Mouse (Mus musculus) CH12.LX (cell line): ENCODE results near the gene Rprd1b. TPM values are rescaled to one million over a fixed set of nuclear protein-coding genes. Genes with fewer than 3 reads are reported as not detected.

Experiments used
- DNase-seq: peaks from one replicate; pipeline ENCODE4 v3.0.0-alpha.2; 2013; ENCODE audit errors: extremely low read depth
- H3K27ac ChIP-seq: 2 replicates; pipeline ENCODE4 v1.5.1; 2012; ENCODE audit warnings: low read depth, mild to moderate bottlenecking, control low read depth, moderate library complexity; ENCODE audit not compliant: insufficient read depth
- H3K27me3 ChIP-seq: replicated peaks from 2 replicates; pipeline ENCODE3; 2012; ENCODE audit warnings: inconsistent platforms
- H3K36me3 ChIP-seq, 2 experiments: replicated peaks in 1 of 2; 2 replicates each; pipeline versions ENCODE3 to v1.6.1; 2012; ENCODE audit warnings: inconsistent platforms in 1 of 2, low read length in 1 of 2, mild to moderate bottlenecking in 1 of 2, mixed read lengths in 1 of 2, moderate library complexity in 1 of 2; ENCODE audit not compliant: control insufficient read depth in 1 of 2, insufficient read depth in 1 of 2
- H3K4me1 ChIP-seq, 2 experiments: 2 replicates each; pipeline ENCODE4 v1.6.1; 2012; ENCODE audit warnings: inconsistent platforms in 1 of 2, moderate library complexity in 1 of 2; ENCODE audit not compliant: insufficient read depth in 2 of 2, control insufficient read depth in 1 of 2
- H3K4me2 ChIP-seq: 2 replicates; pipeline ENCODE4 v1.6.1; 2012; ENCODE audit warnings: low read depth, mild to moderate bottlenecking, control low read depth; ENCODE audit not compliant: poor library complexity, insufficient read depth, severe bottlenecking
- H3K4me3 ChIP-seq, 3 experiments: fragments of 150-350 bp in 1 of 3; sonication (generic) in 1 of 3; replicated peaks in 1 of 3; 2 replicates each; pipeline versions ENCODE3 to v1.5.1; 2011 to 2012; ENCODE audit warnings: low read depth in 2 of 3, low read length in 2 of 3, mild to moderate bottlenecking in 2 of 3, moderate library complexity in 2 of 3, control low read depth in 1 of 3, improper control_type of control experiment in 1 of 3, inconsistent platforms in 1 of 3, mixed read lengths in 1 of 3; ENCODE audit not compliant: poor library complexity in 1 of 3
- H3K79me2 ChIP-seq: replicated peaks from 2 replicates; pipeline ENCODE4 v1.6.1; 2012; ENCODE audit warnings: mild to moderate bottlenecking, moderate library complexity; ENCODE audit not compliant: control insufficient read depth, poor library complexity, insufficient read depth, severe bottlenecking; ENCODE audit errors: extremely low read depth
- H3K9ac ChIP-seq: 2 replicates; pipeline ENCODE4 v1.6.1; 2012; ENCODE audit warnings: low read depth, mild to moderate bottlenecking, control low read depth, moderate library complexity; ENCODE audit not compliant: insufficient read depth
- H3K9me3 ChIP-seq: replicated peaks from 2 replicates; pipeline ENCODE3; 2012; ENCODE audit warnings: low read length, inconsistent platforms, mixed read lengths
- CHD2 ChIP-seq: IDR thresholded peaks from 2 replicates; pipeline ENCODE4 v1.6.1; 2011; ENCODE audit warnings: low read length, improper control_type of control experiment
- CTCF ChIP-seq, 2 experiments: IDR thresholded peaks in 1 of 2; conservative IDR thresholded peaks in 1 of 2; 2 replicates each; pipeline ENCODE4 v1.5.1; 2011 to 2012; ENCODE audit warnings: low read depth in 2 of 2, low read length in 2 of 2, improper control_type of control experiment in 1 of 2, inconsistent platforms in 1 of 2, mild to moderate bottlenecking in 1 of 2, moderate library complexity in 1 of 2
- ELF1 ChIP-seq: IDR thresholded peaks from 2 replicates; pipeline ENCODE4 v1.6.1; 2014; ENCODE audit warnings: low read depth, mild to moderate bottlenecking, inconsistent platforms, low read length, improper control_type of control experiment
- IRF4 ChIP-seq: IDR thresholded peaks from 2 replicates; pipeline ENCODE4 v1.6.1; 2014; ENCODE audit warnings: low read depth, mild to moderate bottlenecking, inconsistent platforms, low read length, improper control_type of control experiment
- JUND ChIP-seq: conservative IDR thresholded peaks from 2 replicates; pipeline ENCODE4 v1.6.1; 2011; ENCODE audit warnings: low read depth, low read length, improper control_type of control experiment
- MAFK ChIP-seq: IDR thresholded peaks from 2 replicates; pipeline ENCODE4 v1.6.1; 2011; ENCODE audit warnings: low read length, improper control_type of control experiment; ENCODE audit not compliant: insufficient replicate concordance
- MYC ChIP-seq: IDR thresholded peaks from 2 replicates; pipeline ENCODE4 v1.6.1; 2011; ENCODE audit warnings: low read depth, mild to moderate bottlenecking, improper control_type of control experiment, low read length
- PAX5 ChIP-seq: IDR thresholded peaks from 2 replicates; pipeline ENCODE4 v1.6.1; 2012; ENCODE audit warnings: low read length, inconsistent platforms, mixed read lengths
- RAD21 ChIP-seq: IDR thresholded peaks from 2 replicates; pipeline ENCODE4 v1.6.1; 2011; ENCODE audit warnings: low read depth, mild to moderate bottlenecking, low read length, improper control_type of control experiment, moderate library complexity
- SMC3 ChIP-seq: IDR thresholded peaks from 2 replicates; pipeline ENCODE4 v1.6.1; 2011; ENCODE audit warnings: low read depth, low read length, improper control_type of control experiment
- TCF12 ChIP-seq: IDR thresholded peaks from 2 replicates; pipeline ENCODE4 v1.6.1; 2014; ENCODE audit warnings: low read depth, mild to moderate bottlenecking, inconsistent platforms, low read length, improper control_type of control experiment
- UBTF ChIP-seq: IDR thresholded peaks from 2 replicates; pipeline ENCODE4 v1.6.1; 2012; ENCODE audit warnings: low read depth, mild to moderate bottlenecking, inconsistent platforms, low read length, improper control_type of control experiment, moderate library complexity
- USF1 ChIP-seq: IDR thresholded peaks from 2 replicates; pipeline ENCODE4 v1.6.1; 2014; ENCODE audit warnings: low read depth, mild to moderate bottlenecking, inconsistent platforms, low read length, improper control_type of control experiment
- ZKSCAN1 ChIP-seq: IDR thresholded peaks from 2 replicates; pipeline ENCODE4 v1.6.1; 2012; ENCODE audit warnings: low read depth, inconsistent platforms, low read length, improper control_type of control experiment, borderline replicate concordance
- ZMIZ1 ChIP-seq: IDR thresholded peaks from 2 replicates; pipeline ENCODE4 v1.6.1; 2012; ENCODE audit warnings: low read depth, mild to moderate bottlenecking, inconsistent platforms, low read length, improper control_type of control experiment
- dilution Hi-C: fragments of 300-500 bp; cut with MboI; formaldehyde crosslinking; loops from 2 replicates; pipeline ENCODE4 v1.14.3; 2020; ENCODE audit warnings: low sequenced_read_pairs; ENCODE audit not compliant: extremely low pct_unique_long_range_greater_than_20kb, extremely low pct_ligation_motif_present
- in situ Hi-C: fragments of 300-500 bp; cut with MboI; formaldehyde crosslinking; loops from 3 replicates; pipeline ENCODE4 v1.14.3; 2019; ENCODE audit warnings: low sequenced_read_pairs, low pct_ligation_motif_present, low pct_unique_long_range_greater_than_20kb, mixed read lengths
- polyA plus RNA-seq: library from polyadenylated mRNA; unstranded; fragments of >175 nt; gene quantifications from 2 replicates; pipeline ENCODE4 v1.2.1, GENCODE M21; 2012; ENCODE audit warnings: low read depth; ENCODE audit not compliant: insufficient read length
- total RNA-seq, 2 experiments: library from RNA; depleted of rRNA; stranded (reverse); fragments of 300-350 nt in 1 of 2; fragments of >200 nt in 1 of 2; gene quantifications; 2 replicates each; pipeline ENCODE4 v1.2.3; 2012 to 2014

Gene Rprd1b
- total and polyA plus RNA-seq, 3 experiments, result 11.8 to 33.1 (median 16.4) TPM

- peaks cover 79% of the 10 kb centered on the region for H3K27me3 ChIP-seq
- no peak for DNase-seq
- no peaks in the 10 kb centered on the region for H3K36me3 ChIP-seq
- in situ Hi-C loops (no loop called here), dilution Hi-C loops (no loop called here)
- no peak overlapping the region for H3K27ac ChIP-seq
- H3K4me1 ChIP-seq, result peaks cover 3 to 12% of the 10 kb centered on the region in 2 experiments; a peak in 2 of 4 replicates
- TF ChIP-seq PAX5 (no peak), ELF1 (no peak), ZKSCAN1 (no peak), TCF12 (no peak), USF1 (no peak), SMC3 (no peak), MAFK (no peak), CHD2 (no peak), MYC (no peak), JUND (no peak), CTCF (conservative IDR thresholded peaks at IDR 0.05 in 1 of 2, IDR thresholded peaks at IDR 0.05 in 1 of 2; ENCODE audit: low read depth in 2 of 2, low read length in 2 of 2) (no peak)
- TF ChIP-seq, all 38 proteins: peak for 0
- no peak overlapping the region for H3K4me3 ChIP-seq
- H3K9me3 ChIP-seq, result peaks cover 4% of the 10 kb centered on the region
- no peaks in the 10 kb centered on the region for H3K79me2 ChIP-seq
- no peak overlapping the region for H3K9ac ChIP-seq
- no peak overlapping the region for H3K4me2 ChIP-seq
These were observed 117.3 kb downstream of the Rprd1b start for GRCm38 (mm10) chr2:158145528-158146065.

DNA sequence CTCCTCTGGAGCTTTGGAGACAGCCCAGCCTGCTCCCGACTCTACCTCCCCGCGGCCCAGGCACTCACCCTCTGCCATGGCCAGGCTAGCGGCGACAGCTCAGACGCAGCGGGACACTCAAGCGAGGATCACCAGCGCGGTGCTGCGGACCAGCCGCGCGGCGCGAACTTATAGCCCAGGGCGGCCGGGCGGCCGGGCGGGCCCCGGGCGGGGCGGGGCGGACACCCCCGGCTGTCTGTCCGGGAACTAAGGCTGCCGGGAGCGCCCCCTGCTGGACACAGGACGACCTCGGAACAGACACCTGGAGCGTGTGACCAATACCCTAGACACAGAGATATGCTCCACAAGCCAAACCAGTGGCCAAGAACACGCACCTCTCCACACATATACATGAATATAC, 117.9 kb downstream of the Rprd1b start, which contains the start of gene Tgm2:
Tgm2 (minus strand) TSS at position 214 of the 400 bp plus-strand sequence.
- H3K27me3 ChIP-seq, result peaks cover 81% of the 10 kb centered on the region
- no peaks in the 10 kb centered on the region for H3K36me3 ChIP-seq
- H3K79me2 ChIP-seq, result no peaks in the 10 kb centered on the region
- peaks cover 10% of the 10 kb centered on the region for H3K9me3 ChIP-seq
- H3K4me3 ChIP-seq, result no peak within 1 kb of the TSS
- no peak within 1 kb of the TSS for H3K27ac ChIP-seq
- no peak within 1 kb of the TSS for H3K9ac ChIP-seq
- dilution Hi-C loops (no loop called here), in situ Hi-C loops (no loop called here)
- peak within 1 kb of the TSS; percentile 62; the same call in 1 of the 2 replicates for H3K4me2 ChIP-seq
- H3K4me1 ChIP-seq, result peaks cover 3 to 12% of the 10 kb centered on the region in 2 experiments; a peak in 2 of 4 replicates
- TF ChIP-seq UBTF (0 out of 2 replicates have a peak, but pooled peaks have one; percentile 40), RAD21 (peak; percentile 54), SMC3 (peak; percentile 63), ZMIZ1 (no peak), JUND (no peak), IRF4 (peak; percentile 25; the same call in 1 of the 2 replicates), CTCF (conservative IDR thresholded peaks at IDR 0.05 in 1 of 2, IDR thresholded peaks at IDR 0.05 in 1 of 2; ENCODE audit: low read depth in 2 of 2, low read length in 2 of 2) (peak; percentile 20 to 81; a peak in 3 of 4 replicates)
- DNase-seq, result peak; percentile 71
